Mouse (Mus musculus) small intestine, adult 2 months (tissue): ENCODE data around the gene Borcs5. TPM values are rescaled to one million over a fixed set of nuclear protein-coding genes. Genes with fewer than 3 reads are reported as not detected.

Experiments
- H3K27ac ChIP-seq: fragments of 200-500 bp; 2 replicates; pipeline ENCODE4 v1.5.1; 2012; ENCODE audit warnings: low read depth, low read length, control low read depth, inconsistent platforms; ENCODE audit not compliant: insufficient read depth
- H3K27me3 ChIP-seq: fragments of 200-500 bp; 2 replicates; pipeline ENCODE4 v1.6.1; 2012; ENCODE audit warnings: mild to moderate bottlenecking, moderate library complexity, low read length, inconsistent platforms; ENCODE audit not compliant: control insufficient read depth, insufficient read depth
- H3K36me3 ChIP-seq: fragments of 200-500 bp; 2 replicates; pipeline ENCODE4 v1.6.1; 2012; ENCODE audit warnings: mild to moderate bottlenecking, low read length, control low read depth, inconsistent platforms; ENCODE audit not compliant: control insufficient read depth, insufficient read depth
- H3K4me1 ChIP-seq: fragments of 200-500 bp; 2 replicates; pipeline ENCODE4 v1.6.1; 2012; ENCODE audit warnings: low read length, inconsistent platforms, mixed read lengths; ENCODE audit not compliant: control insufficient read depth, insufficient read depth, insufficient read length
- H3K4me3 ChIP-seq: fragments of 200-500 bp; 2 replicates; pipeline ENCODE4 v1.5.1; 2012; ENCODE audit warnings: low read depth, mild to moderate bottlenecking, control low read depth, inconsistent platforms, low read length, moderate library complexity
- CTCF ChIP-seq: fragments of 200-500 bp; IDR thresholded peaks from 2 replicates; pipeline ENCODE4 v1.5.1; 2012; ENCODE audit warnings: low read depth, mild to moderate bottlenecking, control low read depth, inconsistent platforms, low read length, moderate library complexity, mixed read lengths; ENCODE audit not compliant: insufficient replicate concordance, insufficient read length; ENCODE audit errors: extremely low read depth
- POLR2A ChIP-seq: fragments of 200-500 bp; IDR thresholded peaks from 2 replicates; pipeline ENCODE4 v1.6.1; 2012; ENCODE audit warnings: low read depth, mild to moderate bottlenecking, control low read depth, inconsistent platforms, low read length, moderate library complexity
- WGBS: fragments of 180-500 bp; shearing (Covaris S2); methylation state at CpG from one replicate; pipeline ENCODE4 v1.1.7; 2018; 5-methylcytosine and 5-hydroxymethylcytosine counted together
- polyA plus RNA-seq: library from polyadenylated mRNA; depleted of rRNA; stranded (reverse); fragments of >200 nt; gene quantifications from 2 replicates; pipeline ENCODE4 v1.2.3, GENCODE M21; 2012

Borcs5 gene
- polyA plus RNA-seq, 1 experiment: 12.5 TPM

GRCm38 (mm10) chr6:134703053-134703690 lies 63.9 kb downstream of the Borcs5 start:
- TF ChIP-seq CTCF: no peak
- no peak for TF ChIP-seq POLR2A
- no peaks in the 10 kb centered on the region for H3K36me3 ChIP-seq
- peaks cover 12% of the 10 kb centered on the region for H3K4me1 ChIP-seq
- 88% methylated on average over 4 of the region's 4 CpGs for WGBS
- H3K27me3 ChIP-seq: no peaks in the 10 kb centered on the region
- no peak overlapping the region for H3K27ac ChIP-seq
- no peak overlapping the region for H3K4me3 ChIP-seq

- H3K4me3 ChIP-seq: no peak overlapping the region
- peaks cover 3% of the 10 kb centered on the region for H3K4me1 ChIP-seq
- WGBS: 74% methylated on average over 4 of the region's 4 CpGs
- no peak overlapping the region for H3K27ac ChIP-seq
- TF ChIP-seq POLR2A (no peak), CTCF (no peak)
- no peaks in the 10 kb centered on the region for H3K27me3 ChIP-seq
- H3K36me3 ChIP-seq: peaks cover 5% of the 10 kb centered on the region
These were observed 67.2 kb downstream of the Borcs5 start for GRCm38 (mm10) chr6:134706467-134706866.

GRCm38 (mm10) chr6:134710020-134710419 lies 70.7 kb downstream of the Borcs5 start:
- H3K27me3 ChIP-seq: no peaks in the 10 kb centered on the region
- WGBS: 92% methylated on average over 15 of the region's 15 CpGs
- H3K4me3 ChIP-seq: no peak overlapping the region
- H3K27ac ChIP-seq: no peak overlapping the region
- peaks cover 8% of the 10 kb centered on the region for H3K36me3 ChIP-seq
- TF ChIP-seq POLR2A: no peak
- TF ChIP-seq CTCF: no peak
- peaks cover under 1% of the 10 kb centered on the region for H3K4me1 ChIP-seq

- peaks cover 32% of the 10 kb centered on the region for H3K36me3 ChIP-seq
- WGBS: 41% methylated on average over 3 of the region's 3 CpGs
- TF ChIP-seq CTCF: no peak
- TF ChIP-seq POLR2A: no peak
These were observed 74.0 kb downstream of the Borcs5 start for GRCm38 (mm10) chr6:134713321-134713720.

GRCm38 (mm10) chr6:134713897-134714296 lies 74.6 kb downstream of the Borcs5 start:
- Histone ChIP-seq H3K27me3 (no peaks in the 10 kb centered on the region), H3K36me3 (peaks cover 34% of the 10 kb centered on the region), H3K4me3 (no peak overlapping the region), H3K4me1 (peaks cover 9% of the 10 kb centered on the region), H3K27ac (no peak overlapping the region)
- 79% methylated on average over 1 of the region's 1 CpGs for WGBS
- TF ChIP-seq POLR2A (no peak), CTCF (no peak)

More at GRCm38 (mm10) chr6:134713321-134713720, 74.0 kb downstream of the Borcs5 start:
- H3K4me1 ChIP-seq: peaks cover 5% of the 10 kb centered on the region; the same call in 1 of the 2 replicates
- no peak overlapping the region for H3K4me3 ChIP-seq
- H3K27me3 ChIP-seq: no peaks in the 10 kb centered on the region
- no peak overlapping the region for H3K27ac ChIP-seq

- no peak for TF ChIP-seq CTCF
- no peak for TF ChIP-seq POLR2A
- H3K36me3 ChIP-seq: peaks cover 40% of the 10 kb centered on the region
- H3K4me3 ChIP-seq: no peak overlapping the region
- no peaks in the 10 kb centered on the region for H3K27me3 ChIP-seq
- H3K27ac ChIP-seq: no peak overlapping the region
- H3K4me1 ChIP-seq: peaks cover 16% of the 10 kb centered on the region
- 67% methylated on average over 6 of the region's 6 CpGs for WGBS
These were observed 76.9 kb downstream of the Borcs5 start for GRCm38 (mm10) chr6:134716168-134716587.

GRCm38 (mm10) chr6:134717886-134718667 lies 78.8 kb downstream of the Borcs5 start:
- H3K27ac ChIP-seq: peak overlapping the region; percentile 72
- WGBS: 65% methylated on average over 20 of the region's 20 CpGs
- H3K4me1 ChIP-seq: peaks cover 25% of the 10 kb centered on the region
- H3K36me3 ChIP-seq: peaks cover 46% of the 10 kb centered on the region
- TF ChIP-seq CTCF (no peak), POLR2A (no peak)
- no peaks in the 10 kb centered on the region for H3K27me3 ChIP-seq
- no peak overlapping the region for H3K4me3 ChIP-seq
